Mouse (Mus musculus) embryonic facial prominence, embryonic 14.5 days (tissue): Measurements from ENCODE around the gene Bik. TPM values are rescaled to one million over a fixed set of nuclear protein-coding genes. Genes with fewer than 3 reads are reported as not detected.

Experiments
- ATAC-seq: fragments of 200-750 bp; cut with Nextera tagmentation; 2 replicates; pipeline ENCODE4 v1.8.0; 2017; ENCODE audit warnings: low read depth, moderate number of reproducible peaks, moderate TSS enrichment
- DNase-seq: peaks from one replicate; pipeline ENCODE4 v3.0.0-alpha.2; 2015; ENCODE audit warnings: low spot score
- H3K27ac ChIP-seq: fragments of 300-500 bp; sonication (generic); replicated peaks from 2 replicates; pipeline ENCODE4 v1.5.1; 2014; ENCODE audit warnings: low read depth, mild to moderate bottlenecking, low read length, moderate library complexity
- H3K27me3 ChIP-seq: fragments of 300-500 bp; sonication (generic); replicated peaks from 2 replicates; pipeline ENCODE4 v1.6.1; 2014; ENCODE audit warnings: low read length; ENCODE audit not compliant: control insufficient read depth, insufficient read depth
- H3K36me3 ChIP-seq: fragments of 300-500 bp; sonication (generic); 2 replicates; pipeline ENCODE4 v1.6.1; 2014; ENCODE audit warnings: low read length, mixed read lengths; ENCODE audit not compliant: control insufficient read depth, insufficient read depth
- H3K4me1 ChIP-seq: fragments of 300-500 bp; sonication (generic); 2 replicates; pipeline ENCODE4 v1.6.1; 2014; ENCODE audit warnings: antibody characterized with exemption, low read length; ENCODE audit not compliant: control insufficient read depth, insufficient read depth
- H3K4me2 ChIP-seq: fragments of 300-500 bp; sonication (generic); 2 replicates; pipeline ENCODE4 v1.6.1; 2014; ENCODE audit warnings: low read depth, mild to moderate bottlenecking, low read length, moderate library complexity, mixed read lengths
- H3K4me3 ChIP-seq: fragments of 300-500 bp; sonication (generic); 2 replicates; pipeline ENCODE4 v1.5.1; 2014; ENCODE audit warnings: low read depth, mild to moderate bottlenecking, low read length
- H3K9ac ChIP-seq: fragments of 300-500 bp; sonication (generic); 2 replicates; pipeline ENCODE4 v1.6.1; 2014; ENCODE audit warnings: low read depth, mild to moderate bottlenecking, low read length, moderate library complexity, mixed read lengths
- H3K9me3 ChIP-seq: fragments of 300-500 bp; sonication (generic); 2 replicates; pipeline ENCODE4 v1.6.1; 2016; ENCODE audit warnings: low read length; ENCODE audit not compliant: control insufficient read depth
- WGBS: fragments of 180-500 bp; shearing (Covaris S2); extraction: QIAGEN DNeasy Blood & Tissue Kit; methylation state at CpG from one replicate; pipeline ENCODE4 v1.1.7; 2014; 5-methylcytosine and 5-hydroxymethylcytosine counted together
- polyA plus RNA-seq: library from polyadenylated mRNA; unstranded; fragments of >200 nt; fragmentation: Nextera tagmentation; extraction: Ambion mirVana; gene quantifications from 2 replicates; pipeline ENCODE4 v1.2.1, GENCODE M21; 2014

Gene Bik
- polyA plus RNA-seq, 1 experiment from 2014 or later: 5.2 TPM

- no peaks in the 10 kb centered on the region for H3K27me3 ChIP-seq
- H3K27ac ChIP-seq: no peak overlapping the region
- H3K4me1 ChIP-seq: no peaks in the 10 kb centered on the region
- H3K9ac ChIP-seq: no peak overlapping the region
- H3K9me3 ChIP-seq: no peaks in the 10 kb centered on the region
- H3K4me2 ChIP-seq: no peak overlapping the region
- no peak for ATAC-seq
- DNase-seq: no peak
- no peak overlapping the region for H3K4me3 ChIP-seq
- whole genome bisulfite sequencing: 91% methylated on average over 20 of the region's 20 CpGs
- peaks cover 39% of the 10 kb centered on the region; the same call in 1 of the 2 replicates for H3K36me3 ChIP-seq
Measured at GRCm38 (mm10) chr15:83489471-83489870, 37.2 kb upstream of the Bik start.

DNA sequence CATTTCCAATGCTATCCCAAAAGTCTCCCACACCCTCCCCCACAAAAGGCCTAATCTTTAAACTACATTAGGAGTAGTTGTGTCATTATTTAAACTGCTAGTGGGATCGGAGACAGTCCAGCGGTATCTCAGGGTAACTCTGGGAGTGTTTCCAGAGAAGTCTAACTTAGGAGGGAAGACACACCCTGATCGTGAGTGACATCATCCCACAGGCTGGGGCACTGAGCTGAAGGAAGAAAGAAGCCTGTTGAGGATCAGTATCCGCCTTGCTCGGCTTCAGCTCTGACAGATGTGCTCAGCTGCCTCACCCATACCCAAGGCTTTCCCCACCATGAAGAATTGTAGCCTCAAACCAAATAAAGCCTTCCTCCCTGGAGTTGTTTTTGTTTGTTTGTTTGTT, 34.8 kb upstream of the Bik start:
- 76% methylated on average over 5 of the region's 5 CpGs for WGBS
- ATAC-seq (no peak), DNase-seq (peak; percentile 36)
- Histone ChIP-seq H3K9me3 (no peaks in the 10 kb centered on the region), H3K27me3 (no peaks in the 10 kb centered on the region), H3K4me2 (no peak overlapping the region), H3K36me3 (peaks cover 60% of the 10 kb centered on the region; the same call in 1 of the 2 replicates), H3K9ac (no peak overlapping the region), H3K27ac (no peak overlapping the region), H3K4me1 (no peaks in the 10 kb centered on the region), H3K4me3 (no peak overlapping the region)

GRCm38 (mm10) chr15:83493856-83494571, 32.6 kb upstream of the Bik start:
- DNase-seq: no peak
- no peak overlapping the region for H3K27ac ChIP-seq
- H3K9me3 ChIP-seq: no peaks in the 10 kb centered on the region
- H3K4me3 ChIP-seq: no peak overlapping the region
- ATAC-seq: no peak
- H3K27me3 ChIP-seq: no peaks in the 10 kb centered on the region
- no peaks in the 10 kb centered on the region for H3K4me1 ChIP-seq
- peaks cover 66% of the 10 kb centered on the region; the same call in 1 of the 2 replicates for H3K36me3 ChIP-seq
- H3K9ac ChIP-seq: no peak overlapping the region
- 84% methylated on average over 7 of the region's 7 CpGs for WGBS
- H3K4me2 ChIP-seq: no peak overlapping the region

DNA sequence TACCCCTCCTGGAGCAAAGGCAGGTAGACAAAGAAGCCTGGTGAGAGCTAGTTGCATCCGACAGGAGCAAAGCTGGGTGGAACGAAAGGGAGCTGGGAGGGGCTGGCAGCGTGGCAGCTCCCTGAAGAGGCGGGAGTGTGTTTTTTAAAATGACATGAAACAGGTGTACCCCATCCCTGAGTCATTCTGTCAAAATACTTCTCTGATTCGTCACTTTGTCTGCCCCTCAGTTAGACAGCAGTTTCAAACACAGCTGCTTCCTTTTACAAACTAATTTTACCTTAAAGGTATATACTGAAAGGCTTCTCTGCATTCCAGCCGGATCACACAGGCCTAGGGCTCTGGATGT, 32.1 kb upstream of the Bik start:
- ATAC-seq (no peak), DNase-seq (no peak)
- H3K9ac ChIP-seq: no peak overlapping the region
- H3K9me3 ChIP-seq: no peaks in the 10 kb centered on the region
- H3K4me1 ChIP-seq: no peaks in the 10 kb centered on the region
- H3K36me3 ChIP-seq: peaks cover 61% of the 10 kb centered on the region; the same call in 1 of the 2 replicates
- H3K4me3 ChIP-seq: no peak overlapping the region
- 64% methylated on average over 6 of the region's 6 CpGs for WGBS
- no peaks in the 10 kb centered on the region for H3K27me3 ChIP-seq
- H3K27ac ChIP-seq: no peak overlapping the region
- H3K4me2 ChIP-seq: no peak overlapping the region

DNA sequence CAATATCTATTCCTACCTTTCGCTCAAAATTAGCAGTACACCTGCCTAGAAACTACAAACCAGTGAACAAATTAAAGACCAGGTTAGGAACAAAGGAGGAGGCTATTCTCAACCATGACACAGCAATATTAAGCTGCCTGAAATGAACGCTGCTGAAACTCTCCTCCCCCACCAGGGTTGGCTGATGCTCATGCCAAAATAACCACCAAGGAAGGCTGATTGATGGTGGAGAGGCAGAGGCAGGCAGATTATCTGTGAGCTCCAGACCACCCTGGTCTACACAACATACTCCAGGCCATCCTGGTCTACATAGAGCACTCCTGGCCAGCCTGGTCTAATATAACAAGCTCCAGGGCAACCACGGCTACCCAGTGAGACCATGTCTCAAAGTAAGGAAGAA, 31.5 kb upstream of the Bik start:
- no peak for ATAC-seq
- Histone ChIP-seq H3K4me1 (no peaks in the 10 kb centered on the region), H3K36me3 (peaks cover 58% of the 10 kb centered on the region; the same call in 1 of the 2 replicates), H3K9me3 (no peaks in the 10 kb centered on the region), H3K4me2 (no peak overlapping the region), H3K27ac (no peak overlapping the region), H3K9ac (no peak overlapping the region), H3K27me3 (no peaks in the 10 kb centered on the region), H3K4me3 (no peak overlapping the region)
- WGBS: 76% methylated on average over 3 of the region's 3 CpGs
- no peak for DNase-seq

DNA sequence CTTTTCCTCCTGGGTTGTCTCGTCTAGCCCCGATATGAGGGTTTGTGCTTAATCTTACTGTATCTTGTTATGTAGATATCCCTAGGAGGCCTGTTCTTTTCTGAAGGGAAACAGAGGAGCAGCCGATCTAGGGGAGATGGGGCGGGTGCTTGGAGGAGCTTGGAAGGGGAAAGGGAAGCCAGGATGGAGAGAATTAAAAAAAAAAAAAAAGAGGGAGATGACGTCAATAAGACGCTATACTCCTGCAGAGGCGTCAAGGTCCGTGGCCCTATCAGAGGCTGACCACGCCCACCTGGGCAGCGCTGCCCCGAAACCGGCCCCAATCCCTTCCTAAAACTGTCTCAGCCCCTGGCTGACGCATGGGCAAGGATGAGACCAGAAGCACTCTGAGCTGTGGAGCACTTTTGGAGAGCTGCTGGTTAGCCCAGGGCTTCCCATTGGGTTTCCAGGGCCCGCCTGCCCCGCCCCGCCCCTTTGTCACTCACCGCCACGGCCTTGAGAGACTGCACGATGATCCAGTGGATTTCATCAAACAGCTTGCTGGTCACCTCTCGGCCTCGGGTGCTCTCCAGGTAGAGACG, 30.8 kb upstream of the Bik start:
- H3K9me3 ChIP-seq: no peaks in the 10 kb centered on the region
- no peak overlapping the region for H3K9ac ChIP-seq
- H3K4me3 ChIP-seq: no peak overlapping the region
- no peak overlapping the region for H3K4me2 ChIP-seq
- peaks cover 57% of the 10 kb centered on the region; the same call in 1 of the 2 replicates for H3K36me3 ChIP-seq
- no peaks in the 10 kb centered on the region for H3K27me3 ChIP-seq
- DNase-seq (no peak), ATAC-seq (no peak)
- WGBS: 68% methylated on average over 17 of the region's 22 CpGs
- no peak overlapping the region for H3K27ac ChIP-seq
- H3K4me1 ChIP-seq: no peaks in the 10 kb centered on the region

- 95% methylated on average over 6 of the region's 6 CpGs for WGBS
- Histone ChIP-seq H3K36me3 (peaks cover 54% of the 10 kb centered on the region; the same call in 1 of the 2 replicates), H3K9me3 (no peaks in the 10 kb centered on the region), H3K27me3 (no peaks in the 10 kb centered on the region), H3K4me2 (no peak overlapping the region), H3K9ac (no peak overlapping the region), H3K27ac (no peak overlapping the region), H3K4me1 (no peaks in the 10 kb centered on the region), H3K4me3 (no peak overlapping the region)
- DNase-seq (no peak), ATAC-seq (no peak)
Measured at GRCm38 (mm10) chr15:83497299-83497698, 29.4 kb upstream of the Bik start.

- no peak overlapping the region for H3K9ac ChIP-seq
- no peak for DNase-seq
- H3K36me3 ChIP-seq: peaks cover 44% of the 10 kb centered on the region; the same call in 1 of the 2 replicates
- H3K9me3 ChIP-seq: no peaks in the 10 kb centered on the region
- no peak for ATAC-seq
- no peak overlapping the region for H3K27ac ChIP-seq
- no peaks in the 10 kb centered on the region for H3K4me1 ChIP-seq
- no peak overlapping the region for H3K4me3 ChIP-seq
- no peaks in the 10 kb centered on the region for H3K27me3 ChIP-seq
- H3K4me2 ChIP-seq: no peak overlapping the region
- 95% methylated on average over 10 of the region's 10 CpGs for WGBS
Measured at GRCm38 (mm10) chr15:83499211-83499755, 27.4 kb upstream of the Bik start.
